Mouse (Mus musculus) left cerebral cortex, adult 11 months (tissue): ENCODE results near the gene Utrn.

ENCODE experiments used
- DNase-seq: peaks from one replicate; pipeline ENCODE4 v3.0.0; 2022; ENCODE audit warnings: low spot score

The Utrn gene

DNA sequence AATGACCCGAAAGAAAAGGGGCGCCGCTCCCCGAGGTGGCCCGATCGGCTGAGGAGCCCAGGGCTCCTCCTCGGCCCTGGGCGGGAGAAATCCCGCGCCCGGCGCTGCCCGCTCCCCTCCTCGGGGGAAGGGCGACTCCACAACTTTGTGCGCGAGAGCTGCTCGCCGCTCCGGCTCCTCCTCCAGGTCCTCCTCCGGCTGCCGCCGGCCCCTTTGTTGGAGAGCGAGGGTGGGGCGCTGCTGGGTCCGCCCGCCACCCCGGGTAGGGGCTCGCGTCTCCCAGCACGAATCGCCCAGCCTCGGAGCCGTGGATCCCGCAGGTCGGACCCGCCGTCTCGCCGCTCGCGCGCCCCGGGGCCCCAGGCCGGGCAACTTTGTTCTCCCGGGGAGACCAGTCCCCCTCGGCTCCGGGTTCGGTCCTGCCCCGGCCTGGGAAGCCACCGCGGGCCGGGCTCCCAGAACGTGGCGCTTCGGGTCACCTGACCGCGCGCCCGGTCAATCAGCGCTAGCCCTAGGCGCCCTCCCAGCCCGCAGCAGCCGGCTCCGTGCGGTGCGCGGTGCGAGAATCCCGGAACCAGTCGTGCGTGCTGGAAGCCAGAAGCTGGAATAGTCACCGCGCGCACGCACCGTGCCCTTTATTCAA is at the start of gene Utrn:
Gene Utrn, minus strand, starts transcription at position 337 of the 643 bp plus-strand sequence.
- no peak for DNase-seq

DNA sequence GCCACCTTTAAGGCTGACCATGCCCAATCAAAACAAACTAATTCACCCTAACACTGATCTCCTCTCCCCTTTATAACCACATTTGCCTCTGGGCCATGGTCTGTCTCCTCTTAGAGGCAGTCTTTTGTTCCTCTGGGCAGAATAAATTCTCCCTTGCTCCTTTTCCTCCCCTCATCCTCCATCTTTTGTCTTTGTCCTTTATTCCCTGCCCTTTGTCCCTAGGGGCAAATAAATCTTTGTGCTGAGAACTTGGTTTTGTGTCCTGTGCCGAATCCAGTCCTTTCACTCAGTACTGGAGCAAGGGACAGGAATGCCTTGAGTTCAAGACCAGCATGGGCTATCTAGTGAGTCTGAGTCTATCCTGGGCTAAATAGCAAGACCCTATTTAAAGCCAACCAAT is 48.5 kb upstream of the Utrn start:
- DNase-seq: no peak

DNA sequence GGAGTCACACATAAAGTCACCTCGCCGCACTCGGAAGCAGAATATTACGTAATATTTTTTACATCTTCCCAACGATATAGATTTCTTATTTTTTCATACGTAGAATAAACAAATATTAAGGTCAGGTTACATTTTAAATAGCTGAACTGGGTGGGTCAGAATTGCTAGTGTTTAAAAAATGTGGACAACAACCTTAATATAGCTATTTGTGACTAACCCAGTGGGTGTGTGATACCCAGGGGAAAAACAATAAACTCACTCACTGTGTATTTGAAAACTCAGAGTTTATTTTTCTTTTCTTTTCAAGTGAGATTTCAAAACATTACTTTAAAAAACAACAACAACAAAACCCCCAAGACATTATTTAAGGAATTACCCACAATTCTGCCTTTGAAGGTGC is 47.2 kb upstream of the Utrn start:
- no peak for DNase-seq

DNA sequence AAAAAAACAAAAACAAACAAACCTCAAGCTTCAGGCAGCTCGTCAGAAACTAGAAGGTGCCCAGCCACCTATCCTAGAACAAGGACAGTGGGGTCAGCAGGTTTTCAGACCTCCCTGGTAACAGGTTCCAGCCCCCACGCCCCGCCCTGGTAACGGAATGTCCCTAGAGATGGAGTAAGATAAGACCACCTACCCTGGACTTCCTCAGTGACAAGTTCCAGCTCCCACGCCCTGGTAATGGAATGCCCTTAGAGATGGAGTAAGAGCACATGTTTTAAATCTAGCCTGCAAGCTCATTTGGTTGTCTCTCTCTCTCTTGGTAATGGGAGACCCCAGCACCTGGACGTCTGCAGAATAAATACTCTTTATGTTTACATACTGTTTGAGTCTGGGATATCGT is 46.7 kb upstream of the Utrn start:
- no peak for DNase-seq

DNA sequence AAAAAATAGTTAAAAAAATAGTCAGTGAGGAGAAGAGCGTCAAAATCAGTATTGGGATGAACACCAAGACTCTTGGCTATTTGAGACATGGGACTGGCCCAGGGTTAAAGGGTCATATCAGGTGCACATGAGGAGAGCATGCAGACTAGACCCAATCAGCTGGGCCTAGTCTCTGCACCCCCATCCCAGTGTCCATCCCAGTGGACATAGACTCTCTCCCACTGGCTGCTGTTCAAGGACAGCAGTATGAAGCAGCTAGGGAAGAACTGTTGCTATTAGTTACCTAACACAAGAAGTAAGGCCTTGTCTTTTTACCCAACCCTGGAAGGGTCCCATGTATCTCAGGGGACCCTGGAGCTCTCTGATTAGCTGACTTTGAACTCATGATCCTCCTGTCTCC is 45.0 kb upstream of the Utrn start:
- DNase-seq: no peak

DNA sequence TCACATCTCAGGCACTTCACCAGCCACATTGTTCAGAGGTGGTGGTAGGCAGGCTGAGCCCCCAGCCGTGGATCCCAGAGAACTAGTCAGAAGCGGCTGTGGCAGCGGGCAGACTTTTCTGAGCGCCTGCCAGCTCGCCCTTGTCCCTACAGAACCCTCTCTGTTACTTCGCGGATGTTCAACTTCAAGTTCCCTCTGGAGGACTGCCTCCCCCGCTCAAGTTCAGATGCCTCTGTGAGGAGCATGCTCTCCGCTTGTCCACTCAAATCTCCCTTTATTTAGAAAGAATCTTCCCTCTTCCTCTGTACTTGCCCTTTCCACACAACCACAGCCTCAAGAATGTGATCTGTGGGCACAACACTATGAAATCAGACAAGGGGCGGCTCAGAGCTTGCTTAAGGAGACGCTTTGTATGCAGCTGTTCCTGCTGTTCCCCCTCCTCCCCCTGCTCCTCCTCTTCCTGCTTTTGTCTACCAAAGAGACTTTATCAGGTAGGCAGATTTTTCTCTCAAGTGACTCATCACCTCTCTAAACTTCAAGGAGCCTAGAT is 42.9 kb upstream of the Utrn start:
- DNase-seq: no peak

DNA sequence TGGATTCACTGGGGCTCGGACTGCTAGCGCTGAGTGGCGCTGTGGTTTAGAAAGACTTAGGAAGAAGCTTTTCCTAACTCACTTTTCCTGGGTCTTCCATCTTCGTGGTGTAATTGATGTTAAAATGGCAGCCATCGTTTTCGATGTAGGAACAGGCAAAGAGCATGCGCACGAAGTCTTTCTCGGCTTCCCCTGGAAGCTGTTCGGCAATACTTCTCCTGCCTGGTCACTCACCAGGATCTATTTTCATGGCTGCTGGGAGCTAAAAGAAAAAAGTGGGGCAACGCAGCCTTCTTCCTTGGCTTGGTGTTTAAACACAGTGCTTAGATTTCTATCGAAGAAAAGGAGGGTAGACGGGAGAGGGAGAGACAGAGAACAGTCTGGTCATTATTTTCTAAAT is 42.3 kb upstream of the Utrn start:
- DNase-seq: no peak

DNA sequence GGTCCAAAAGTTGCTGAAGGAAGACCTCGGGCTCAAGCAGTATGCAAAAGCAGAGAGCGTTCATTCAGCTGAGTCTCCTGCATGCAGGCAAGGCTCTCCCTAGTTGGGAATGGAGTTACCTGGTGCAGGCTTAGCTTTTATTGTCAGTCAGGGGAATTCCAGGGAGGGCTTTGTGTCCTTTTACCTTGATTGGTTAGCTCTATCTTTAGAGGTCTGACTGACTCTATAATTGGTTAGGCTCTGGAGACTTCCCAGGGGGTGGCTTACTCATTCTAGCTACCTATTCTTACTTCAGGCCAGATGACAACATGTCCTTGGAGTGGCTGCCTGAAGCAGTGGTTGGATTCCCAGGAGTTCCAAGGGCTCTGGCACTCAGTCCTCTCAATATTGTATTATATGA is 40.7 kb upstream of the Utrn start:
- DNase-seq: no peak

DNA sequence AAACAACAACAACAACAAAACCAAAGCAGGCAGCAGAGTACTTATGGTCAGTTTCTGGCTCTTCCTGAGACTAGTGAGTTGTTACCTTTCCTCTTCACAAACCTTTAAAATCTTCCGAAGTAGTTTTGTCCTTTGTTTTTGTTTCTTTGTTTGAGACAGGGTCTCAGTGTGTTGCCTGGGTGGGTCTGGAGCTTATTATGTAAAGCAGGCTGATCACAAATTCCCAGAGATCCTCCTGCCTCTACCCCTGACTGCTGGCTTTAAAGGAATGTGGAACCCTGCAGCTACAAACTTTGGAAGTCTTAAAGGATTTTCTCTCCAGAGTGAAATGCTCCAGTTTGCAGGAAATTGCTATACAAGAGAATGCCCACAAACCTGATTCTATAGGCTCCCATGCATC is 40.0 kb upstream of the Utrn start:
- DNase-seq: no peak

DNA sequence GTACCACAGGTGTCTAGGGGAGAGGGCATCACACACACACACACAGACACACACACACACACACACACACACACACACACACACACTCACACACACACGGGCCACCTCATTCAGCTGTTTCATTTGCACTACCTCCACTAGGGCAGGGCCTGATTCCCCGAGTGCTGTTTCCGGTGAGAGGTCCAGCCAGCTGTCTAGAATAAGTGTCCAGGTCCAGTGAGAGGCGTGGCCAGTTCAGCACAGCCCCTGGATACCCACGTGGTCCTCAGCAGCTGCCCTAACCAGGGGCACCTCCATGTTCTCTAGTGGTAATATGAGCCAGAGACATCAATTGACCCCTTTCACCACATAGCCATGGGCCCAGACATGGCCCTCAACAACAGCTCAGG is 35.0 kb upstream of the Utrn start:
- DNase-seq: no peak

DNA sequence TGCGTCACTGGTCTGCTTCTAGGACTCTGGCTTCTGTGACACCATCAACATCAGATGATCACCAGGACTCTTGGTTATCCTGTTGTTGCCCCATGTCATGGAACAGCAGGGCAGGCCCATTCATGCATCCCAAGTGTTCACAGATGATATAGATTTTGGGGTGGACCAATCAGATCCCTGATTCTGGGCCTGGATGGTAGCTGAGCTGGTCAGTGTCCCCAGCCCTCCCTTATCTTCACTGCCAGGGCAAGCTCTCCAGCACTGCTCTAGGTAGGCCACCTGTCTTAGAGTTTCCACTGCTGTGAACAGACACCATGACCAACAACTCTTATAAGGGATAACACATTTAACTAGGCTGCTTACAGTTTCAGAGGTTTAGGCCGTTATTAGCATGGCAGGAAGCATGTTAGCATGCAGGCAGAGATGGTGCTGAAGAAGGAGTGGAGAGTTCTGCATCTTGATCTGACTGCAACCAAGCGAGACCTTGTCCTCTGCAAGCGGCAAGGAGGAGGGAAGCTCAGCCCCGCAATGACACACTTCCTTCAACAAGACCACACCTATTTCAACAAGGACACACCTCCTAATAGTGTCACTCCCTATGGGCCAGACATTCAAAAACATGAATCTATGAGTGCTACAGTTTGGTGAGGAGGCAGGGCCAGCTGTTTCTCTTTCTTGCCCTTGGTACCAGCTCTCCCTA is 34.4 kb upstream of the Utrn start:
- DNase-seq: no peak

DNA sequence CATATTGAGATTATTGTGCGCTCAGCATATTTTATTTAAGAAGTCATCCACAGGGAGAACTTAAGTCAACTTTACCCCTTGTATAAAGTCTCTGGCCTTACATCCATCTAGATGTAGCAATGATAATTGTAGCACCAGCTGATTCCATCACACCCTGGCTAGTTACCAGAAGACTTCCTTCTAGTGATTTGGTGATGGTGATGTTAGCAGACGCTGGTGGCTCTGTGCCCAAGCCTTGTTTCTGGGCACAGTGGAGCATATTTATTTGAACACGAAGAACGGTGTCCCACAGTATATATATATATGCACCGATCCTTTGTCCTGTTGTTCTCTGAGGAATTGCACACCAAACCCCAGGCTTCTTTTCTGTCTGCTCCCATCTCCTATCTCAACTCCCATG is 30.7 kb upstream of the Utrn start:
- no peak for DNase-seq

DNA sequence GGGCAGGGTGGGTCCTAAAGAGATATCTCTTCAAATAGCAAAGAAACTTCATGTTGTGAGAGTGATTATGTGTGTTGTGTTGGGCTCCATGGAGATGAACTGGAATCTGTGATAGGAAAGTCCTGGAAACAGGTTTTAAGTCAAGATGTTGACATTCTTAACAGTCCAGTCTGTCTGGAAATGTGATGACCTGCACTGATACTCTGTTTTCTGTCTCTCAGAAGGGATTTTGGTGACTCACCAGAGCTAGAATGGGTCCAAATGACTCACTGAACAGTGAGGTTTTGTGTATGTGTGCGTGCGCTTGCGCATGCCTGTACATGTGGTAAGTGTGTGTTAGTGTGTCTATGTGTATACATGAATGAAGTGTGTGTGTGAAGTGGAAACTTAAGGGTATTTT is 24.2 kb upstream of the Utrn start:
- no peak for DNase-seq

DNA sequence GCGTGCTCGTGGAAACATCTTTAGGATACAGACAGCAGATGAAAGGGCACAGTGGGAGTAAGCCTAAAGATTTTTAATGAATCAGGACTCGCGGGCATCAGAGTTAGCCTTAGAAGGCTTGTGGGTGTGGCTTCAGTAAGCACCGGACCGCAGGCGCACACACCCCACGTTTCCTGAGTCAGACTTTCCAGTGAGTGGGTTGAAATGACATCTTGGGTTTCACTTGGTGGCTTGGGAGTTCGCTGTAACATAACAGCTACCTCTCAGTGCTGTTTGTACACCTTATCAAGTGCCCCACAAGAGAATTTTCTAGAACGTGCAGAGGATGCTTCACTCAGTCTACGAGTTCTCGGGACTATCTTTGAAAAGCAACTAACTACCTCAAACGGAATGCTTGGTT is 19.2 kb upstream of the Utrn start:
- DNase-seq: no peak

DNA sequence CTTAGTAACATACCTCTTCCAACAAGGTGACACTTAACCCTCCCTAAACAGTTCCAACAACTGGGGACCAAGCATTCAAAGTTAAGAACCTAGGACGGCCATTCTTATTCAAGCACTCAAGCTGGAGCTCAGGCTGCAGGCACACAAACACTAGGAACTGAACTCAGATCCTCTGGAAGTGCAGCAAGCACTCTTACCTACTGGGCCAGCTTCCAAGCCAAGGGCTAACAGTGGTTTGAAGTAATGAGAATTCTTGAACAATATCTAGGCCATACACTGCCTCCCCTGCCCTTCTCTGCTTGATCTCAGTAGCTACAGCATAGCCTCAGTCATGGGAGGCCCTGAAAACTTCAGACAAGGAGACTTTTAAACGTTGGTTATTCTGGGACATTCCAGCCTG is 18.6 kb upstream of the Utrn start:
- no peak for DNase-seq

DNA sequence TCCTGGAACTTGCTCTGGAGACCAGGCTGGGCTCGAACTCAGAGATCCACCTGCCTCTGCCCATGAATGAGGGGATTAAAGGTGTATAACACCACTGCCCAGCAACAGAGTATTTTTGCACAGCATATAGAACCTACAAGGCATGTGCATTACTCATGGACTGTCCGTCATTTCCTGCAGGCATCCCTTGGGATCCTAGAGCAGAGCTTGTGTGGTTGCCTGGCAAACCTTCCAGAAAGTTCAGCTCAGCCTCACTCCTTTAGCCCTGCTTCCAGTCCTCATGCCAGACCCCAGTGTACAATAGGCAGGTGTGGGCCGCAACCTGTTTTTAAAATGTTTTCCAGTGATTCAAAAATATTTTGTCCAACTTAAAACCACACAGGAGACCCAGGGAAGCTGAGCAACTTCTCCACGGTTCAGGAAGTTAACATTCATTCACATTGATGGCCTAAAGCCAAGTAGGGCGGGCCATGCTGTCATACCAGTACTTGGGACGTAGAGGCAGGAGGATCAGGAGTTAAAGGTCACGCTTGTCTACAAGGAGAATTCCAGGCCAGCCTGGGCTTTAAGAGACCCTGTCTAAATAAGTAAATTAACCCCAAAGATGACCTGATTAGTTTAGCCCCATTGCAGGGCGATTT is 15.3 kb upstream of the Utrn start:
- DNase-seq: no peak

DNA sequence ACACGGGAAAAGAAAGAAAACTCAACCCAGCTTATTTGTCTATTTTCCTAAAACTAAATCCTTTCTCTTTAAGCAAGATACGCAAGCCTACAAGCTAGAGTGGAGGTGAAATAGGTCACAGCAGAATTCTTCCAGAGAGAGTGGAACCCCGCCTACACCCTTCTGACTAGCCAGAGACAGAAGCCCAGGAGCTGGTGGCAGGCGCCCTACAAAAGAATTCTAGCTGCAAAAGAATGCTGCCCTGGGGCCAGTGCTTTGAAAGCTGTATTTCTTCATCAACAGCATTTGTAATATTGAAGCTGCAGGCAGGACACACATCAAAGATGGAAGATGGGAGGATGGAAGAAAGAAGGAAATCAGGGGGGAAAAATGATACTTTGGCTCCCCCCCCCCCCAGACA is 12.7 kb upstream of the Utrn start:
- DNase-seq: no peak

DNA sequence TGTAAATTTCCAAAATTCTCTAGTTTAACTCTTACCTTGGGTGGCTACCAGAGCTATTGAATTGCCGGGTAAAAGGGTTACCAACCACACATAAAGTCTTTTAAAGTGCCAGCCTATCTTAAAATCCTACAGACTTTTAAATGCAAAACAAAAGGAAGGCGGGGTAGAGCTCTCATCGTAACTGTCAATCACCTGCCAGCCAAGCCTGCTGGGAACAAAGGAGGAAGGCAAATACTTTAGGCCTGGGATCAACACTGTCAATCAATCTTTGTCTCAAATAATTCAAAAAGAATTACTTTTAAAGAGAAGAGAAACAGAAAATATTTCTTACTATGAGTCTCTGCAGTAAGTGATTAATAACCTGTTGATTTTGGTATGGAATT is 10.1 kb upstream of the Utrn start:
- DNase-seq: no peak

DNA sequence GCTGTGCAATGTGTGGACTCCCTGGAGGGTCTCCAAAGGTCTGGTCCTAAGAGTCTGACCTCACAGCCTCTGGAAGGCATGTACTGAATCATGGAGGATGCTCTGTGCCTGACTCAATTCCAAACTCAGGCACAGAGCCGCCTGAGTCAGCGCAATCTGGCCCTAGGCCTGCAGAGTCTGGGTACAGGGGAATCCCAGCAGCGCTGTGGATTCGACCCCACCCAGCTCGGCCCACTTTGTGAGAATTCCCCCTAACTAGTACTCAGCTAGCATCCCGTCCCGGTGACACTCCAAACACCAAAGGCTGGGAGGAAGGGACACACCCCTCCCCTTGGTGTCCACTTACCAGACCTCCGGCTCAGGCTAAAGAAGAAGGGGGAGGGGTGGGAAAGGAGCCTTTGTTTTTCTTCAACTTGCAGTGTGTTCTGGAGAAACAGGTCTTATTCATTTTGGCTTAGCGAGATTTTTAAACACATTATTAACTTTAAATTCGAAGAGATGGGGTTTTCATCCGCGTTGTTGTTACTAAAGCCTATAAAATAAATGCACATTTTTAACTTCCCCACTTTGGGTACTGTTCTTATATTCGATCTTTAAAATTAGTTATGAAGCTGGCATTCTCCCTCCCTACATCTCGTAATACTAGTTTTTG is 9.6 kb upstream of the Utrn start:
- DNase-seq: no peak

DNA sequence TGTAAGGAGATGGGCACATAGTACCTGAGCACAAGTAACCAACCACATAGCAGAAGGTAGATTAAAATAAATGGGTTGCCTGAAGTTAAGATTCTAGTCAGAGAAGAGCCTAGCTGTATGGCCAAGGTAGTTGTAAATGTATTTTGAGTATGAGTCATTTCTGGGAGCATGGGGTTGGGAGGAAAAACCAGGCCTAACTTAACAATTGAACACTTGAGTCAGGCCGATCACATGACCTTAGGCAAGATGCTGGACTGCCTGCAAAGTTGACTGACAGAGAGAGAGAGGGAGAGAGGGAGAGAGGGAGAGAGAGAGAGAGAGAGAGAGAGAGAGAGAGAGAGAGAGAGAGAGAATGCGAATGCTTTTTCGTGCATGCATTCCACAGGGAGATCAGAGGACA is 7.3 kb upstream of the Utrn start:
- no peak for DNase-seq

DNA sequence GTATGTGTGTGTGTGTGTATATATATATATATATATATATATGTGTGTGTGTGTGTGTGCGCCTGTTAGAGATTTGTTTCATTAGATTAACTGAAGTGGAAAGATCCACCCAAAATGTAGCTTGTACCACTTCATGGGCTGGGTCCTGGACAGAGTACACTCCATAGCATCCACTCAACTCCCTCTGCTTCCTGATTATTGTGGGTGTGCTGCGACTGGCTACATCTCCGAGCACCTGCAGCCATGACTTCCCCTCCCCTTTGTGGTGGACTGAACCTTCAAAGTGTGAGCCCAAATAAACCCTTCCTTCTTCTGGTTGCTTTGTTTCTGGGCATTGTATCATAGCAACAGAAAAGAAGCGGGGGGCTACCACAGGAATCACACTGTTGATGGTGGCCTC is 6.2 kb upstream of the Utrn start:
- no peak for DNase-seq

DNA sequence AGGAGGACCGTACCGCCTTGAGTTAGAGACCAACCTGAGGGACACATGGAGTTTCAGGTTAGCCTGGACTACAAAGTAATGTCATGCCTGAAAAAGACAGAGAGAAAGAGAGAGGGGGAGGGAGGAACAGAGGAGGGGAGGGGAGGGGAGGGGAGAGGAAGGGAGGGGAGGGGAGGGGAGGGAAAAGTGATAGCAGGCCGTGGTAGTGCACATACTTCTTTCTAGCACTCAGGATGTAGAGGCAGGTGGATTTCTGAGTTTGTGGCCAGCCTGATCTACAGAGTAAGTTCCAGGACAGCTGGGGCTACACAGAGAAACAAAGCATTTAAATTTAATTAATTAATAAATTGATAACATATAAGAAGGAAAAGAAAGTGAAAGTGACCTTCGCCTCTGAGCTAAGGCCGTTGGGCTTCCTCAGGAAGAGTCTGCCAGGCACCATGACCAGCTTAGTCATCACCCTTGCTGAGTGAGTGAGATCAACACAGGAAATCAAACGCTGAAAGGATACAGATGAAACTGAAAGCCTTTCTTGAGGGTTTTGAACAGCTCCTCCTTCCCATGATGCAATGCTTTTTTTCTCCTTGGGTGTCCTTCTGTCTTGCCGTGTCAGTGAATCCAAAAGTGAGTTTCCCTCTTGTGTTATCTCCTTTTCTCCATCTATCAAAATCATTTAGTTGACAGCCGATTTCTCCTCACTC is 5.6 kb upstream of the Utrn start:
- DNase-seq: no peak
